Mouse (Mus musculus): Measurements from ENCODE around the gene Amn. TPM values are rescaled to one million over a fixed set of nuclear protein-coding genes. Genes with fewer than 3 reads are reported as not detected.

Amn gene
- polyA plus RNA-seq, 1 experiment from 2014 or later, result 2.9 TPM

- Histone ChIP-seq H3K4me2 (no peak overlapping the region), H3K36me3 (peaks cover 97% of the 10 kb centered on the region), H3K27ac (replicated peaks) (no peak overlapping the region), H3K27me3 (replicated peaks) (no peaks in the 10 kb centered on the region), H3K9ac (no peak overlapping the region), H3K4me1 (no peaks in the 10 kb centered on the region), H3K4me3 (no peak overlapping the region), H3K9me3 (no peaks in the 10 kb centered on the region)
- 89% methylated on average over 27 of the region's 27 CpGs for WGBS
- no peak for ATAC-seq (ENCODE audit: extremely low read depth, insufficient number of reproducible peaks, low FRiP score, low TSS enrichment)
Observed at GRCm38 (mm10) chr12:111301322-111302017, 30.6 kb downstream of the Amn start.

DNA sequence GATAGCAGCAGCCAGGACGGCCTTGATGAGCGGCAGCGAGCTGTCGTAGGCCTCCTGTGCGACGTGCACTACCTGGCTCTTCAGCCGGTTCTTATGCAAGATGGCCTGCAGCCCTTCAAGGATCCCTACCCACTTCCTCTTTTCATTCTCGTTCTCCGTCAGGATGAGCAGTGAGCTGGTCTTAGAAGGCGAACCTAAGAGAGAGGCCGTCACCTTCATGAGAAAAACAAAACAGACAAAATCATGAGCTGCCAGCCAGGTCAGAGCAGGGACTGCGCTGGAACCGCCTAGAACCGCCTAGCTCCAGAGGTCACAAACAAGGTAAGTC lies 31.1 kb downstream of the Amn start:
- no peak overlapping the region for H3K9ac ChIP-seq
- peaks cover 97% of the 10 kb centered on the region for H3K36me3 ChIP-seq
- H3K9me3 ChIP-seq, result no peaks in the 10 kb centered on the region
- no peak overlapping the region for H3K4me3 ChIP-seq
- 92% methylated on average over 14 of the region's 14 CpGs for WGBS
- H3K4me2 ChIP-seq, result no peak overlapping the region
- no peaks in the 10 kb centered on the region for H3K27me3 ChIP-seq (replicated peaks)
- no peaks in the 10 kb centered on the region for H3K4me1 ChIP-seq
- no peak for ATAC-seq (ENCODE audit: extremely low read depth, insufficient number of reproducible peaks, low FRiP score, low TSS enrichment)
- no peak overlapping the region for H3K27ac ChIP-seq (replicated peaks)

- Histone ChIP-seq H3K36me3 (peaks cover 96% of the 10 kb centered on the region), H3K4me1 (no peaks in the 10 kb centered on the region), H3K9ac (no peak overlapping the region), H3K27ac (replicated peaks) (no peak overlapping the region), H3K4me3 (no peak overlapping the region), H3K4me2 (no peak overlapping the region), H3K9me3 (no peaks in the 10 kb centered on the region), H3K27me3 (replicated peaks) (no peaks in the 10 kb centered on the region)
- no peak for ATAC-seq (ENCODE audit: extremely low read depth, insufficient number of reproducible peaks, low FRiP score, low TSS enrichment)
- 85% methylated on average over 8 of the region's 8 CpGs for WGBS
Observed at GRCm38 (mm10) chr12:111303702-111304337, 32.9 kb downstream of the Amn start.

GRCm38 (mm10) chr12:111306821-111307220 lies 35.9 kb downstream of the Amn start:
- no peaks in the 10 kb centered on the region for H3K9me3 ChIP-seq
- H3K27me3 ChIP-seq (replicated peaks), result no peaks in the 10 kb centered on the region
- no peak overlapping the region for H3K4me2 ChIP-seq
- WGBS, result 77% methylated on average over 8 of the region's 8 CpGs
- no peak overlapping the region for H3K9ac ChIP-seq
- ATAC-seq (ENCODE audit: extremely low read depth, insufficient number of reproducible peaks, low FRiP score, low TSS enrichment), result no peak
- H3K4me1 ChIP-seq, result no peaks in the 10 kb centered on the region
- H3K36me3 ChIP-seq, result peaks cover 98% of the 10 kb centered on the region
- no peak overlapping the region for H3K4me3 ChIP-seq
- H3K27ac ChIP-seq (replicated peaks), result no peak overlapping the region

DNA sequence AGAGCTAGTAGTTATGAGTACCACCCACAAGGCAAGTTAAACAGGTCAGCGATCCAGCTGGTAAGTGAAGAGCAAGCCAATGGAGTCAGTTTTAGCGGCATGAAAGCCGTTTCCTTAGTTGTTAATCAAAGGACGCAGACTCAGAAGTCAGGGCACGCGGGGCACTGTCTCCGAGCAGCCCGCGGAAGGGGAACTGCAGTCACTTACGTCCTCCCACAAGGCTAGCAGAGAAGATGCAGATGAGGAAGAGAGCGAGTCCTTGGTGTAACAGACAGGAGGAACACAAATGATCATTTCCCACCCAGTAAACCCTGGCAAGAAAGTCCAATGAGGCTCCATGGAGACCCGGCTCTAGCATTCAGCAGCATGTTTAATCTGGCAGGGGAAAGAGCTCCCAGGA lies 38.4 kb downstream of the Amn start:
- Histone ChIP-seq H3K4me1 (no peaks in the 10 kb centered on the region), H3K36me3 (peaks cover 98% of the 10 kb centered on the region), H3K9me3 (no peaks in the 10 kb centered on the region), H3K27ac (replicated peaks) (no peak overlapping the region), H3K4me2 (no peak overlapping the region), H3K4me3 (no peak overlapping the region), H3K27me3 (replicated peaks) (no peaks in the 10 kb centered on the region), H3K9ac (no peak overlapping the region)
- ATAC-seq (ENCODE audit: extremely low read depth, insufficient number of reproducible peaks, low FRiP score, low TSS enrichment), result no peak
- 85% methylated on average over 12 of the region's 12 CpGs for whole genome bisulfite sequencing

- Histone ChIP-seq H3K27me3 (replicated peaks) (no peaks in the 10 kb centered on the region), H3K9ac (no peak overlapping the region), H3K36me3 (peaks cover 98% of the 10 kb centered on the region), H3K9me3 (no peaks in the 10 kb centered on the region), H3K4me1 (no peaks in the 10 kb centered on the region), H3K4me3 (no peak overlapping the region), H3K4me2 (no peak overlapping the region), H3K27ac (replicated peaks) (no peak overlapping the region)
- WGBS, result 83% methylated on average over 14 of the region's 14 CpGs
- no peak for ATAC-seq (ENCODE audit: extremely low read depth, insufficient number of reproducible peaks, low FRiP score, low TSS enrichment)
Observed at GRCm38 (mm10) chr12:111309931-111310330, 39.0 kb downstream of the Amn start.

GRCm38 (mm10) chr12:111311775-111312174 lies 40.9 kb downstream of the Amn start:
- Histone ChIP-seq H3K9me3 (no peaks in the 10 kb centered on the region), H3K27ac (replicated peaks) (no peak overlapping the region), H3K4me1 (no peaks in the 10 kb centered on the region), H3K4me3 (no peak overlapping the region), H3K27me3 (replicated peaks) (no peaks in the 10 kb centered on the region), H3K36me3 (peaks cover 98% of the 10 kb centered on the region), H3K4me2 (no peak overlapping the region), H3K9ac (no peak overlapping the region)
- WGBS, result 85% methylated on average over 10 of the region's 10 CpGs
- ATAC-seq (ENCODE audit: extremely low read depth, insufficient number of reproducible peaks, low FRiP score, low TSS enrichment), result no peak

DNA sequence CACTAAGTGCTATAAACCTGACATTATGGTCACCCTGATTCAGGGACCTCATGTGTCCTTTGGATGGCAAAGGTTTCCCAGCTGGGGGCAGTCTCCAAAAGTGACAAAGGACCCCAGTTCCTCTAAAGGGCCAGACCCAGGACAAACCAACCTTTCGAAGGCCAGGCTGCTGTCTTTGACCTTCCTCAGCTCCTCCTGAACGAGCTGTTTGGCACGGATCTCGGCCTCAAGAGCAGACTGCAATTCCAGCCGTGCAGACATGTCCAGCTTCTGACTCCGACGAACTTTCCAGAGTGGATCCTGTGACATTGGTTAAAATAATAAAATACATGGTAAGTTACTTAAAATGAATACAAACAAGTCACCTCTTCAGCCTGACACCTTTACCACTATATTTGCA lies 43.4 kb downstream of the Amn start:
- Histone ChIP-seq H3K9ac (no peak overlapping the region), H3K4me2 (no peak overlapping the region), H3K4me1 (no peaks in the 10 kb centered on the region), H3K36me3 (peaks cover 100% of the 10 kb centered on the region), H3K4me3 (no peak overlapping the region), H3K27ac (replicated peaks) (no peak overlapping the region), H3K9me3 (no peaks in the 10 kb centered on the region), H3K27me3 (replicated peaks) (no peaks in the 10 kb centered on the region)
- WGBS, result 91% methylated on average over 7 of the region's 7 CpGs
- ATAC-seq (ENCODE audit: extremely low read depth, insufficient number of reproducible peaks, low FRiP score, low TSS enrichment), result no peak

DNA sequence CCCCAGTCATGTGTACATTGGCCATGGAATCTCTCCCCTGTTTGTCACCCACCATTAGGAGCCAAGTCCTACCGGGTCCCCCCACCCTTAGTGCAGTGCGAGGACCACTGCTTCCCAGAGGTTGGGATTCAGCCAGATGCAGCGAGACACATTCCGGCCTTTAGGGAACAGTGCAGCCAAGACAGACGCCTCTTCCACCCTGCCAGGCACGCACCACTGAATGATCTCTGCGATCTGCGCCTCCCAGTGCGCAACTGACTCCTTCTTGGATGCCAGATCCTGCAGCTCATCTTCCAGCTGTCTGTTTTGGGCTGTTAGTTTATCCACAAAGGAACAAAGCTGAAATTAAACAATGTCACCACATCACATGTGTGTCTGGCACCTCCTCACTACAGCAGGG lies 46.8 kb downstream of the Amn start:
- Histone ChIP-seq H3K9ac (no peak overlapping the region), H3K36me3 (peaks cover 100% of the 10 kb centered on the region), H3K4me1 (peaks cover 7% of the 10 kb centered on the region; the same call in 1 of the 2 replicates), H3K27ac (replicated peaks) (no peak overlapping the region), H3K4me3 (no peak overlapping the region), H3K4me2 (no peak overlapping the region), H3K9me3 (no peaks in the 10 kb centered on the region), H3K27me3 (replicated peaks) (no peaks in the 10 kb centered on the region)
- WGBS, result 92% methylated on average over 9 of the region's 9 CpGs
- no peak for ATAC-seq (ENCODE audit: extremely low read depth, insufficient number of reproducible peaks, low FRiP score, low TSS enrichment)

DNA sequence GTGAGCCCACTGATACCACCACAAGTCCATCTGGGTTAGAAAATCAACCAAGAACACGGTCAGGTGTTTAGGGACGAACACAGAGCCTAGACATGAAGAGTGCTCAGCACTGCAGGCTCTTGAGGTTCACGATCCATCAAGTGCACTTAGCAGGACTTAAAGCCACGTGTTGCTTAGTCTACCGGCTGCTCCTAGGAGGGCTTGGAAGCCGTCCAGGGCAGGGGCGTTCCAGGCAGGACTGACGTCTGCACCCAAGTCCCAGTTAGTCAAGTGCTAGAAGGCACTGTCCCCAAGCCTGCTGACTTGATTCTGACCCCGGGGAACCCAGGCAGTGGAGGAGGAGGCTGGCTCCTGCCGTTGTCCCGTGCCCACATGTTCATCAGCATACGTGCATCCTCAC lies 49.7 kb downstream of the Amn start:
- Histone ChIP-seq H3K27ac (replicated peaks) (no peak overlapping the region), H3K4me1 (peaks cover 7% of the 10 kb centered on the region; the same call in 1 of the 2 replicates), H3K4me2 (no peak overlapping the region), H3K27me3 (replicated peaks) (no peaks in the 10 kb centered on the region), H3K36me3 (peaks cover 100% of the 10 kb centered on the region), H3K9ac (no peak overlapping the region), H3K9me3 (no peaks in the 10 kb centered on the region), H3K4me3 (no peak overlapping the region)
- 57% methylated on average over 12 of the region's 12 CpGs for whole genome bisulfite sequencing
- ATAC-seq (ENCODE audit: extremely low read depth, insufficient number of reproducible peaks, low FRiP score, low TSS enrichment), result no peak

- no peak overlapping the region for H3K27ac ChIP-seq (replicated peaks)
- no peak for ATAC-seq (ENCODE audit: extremely low read depth, insufficient number of reproducible peaks, low FRiP score, low TSS enrichment)
- H3K27me3 ChIP-seq (replicated peaks), result no peaks in the 10 kb centered on the region
- no peak overlapping the region for H3K4me3 ChIP-seq
- H3K4me1 ChIP-seq, result peaks cover 7% of the 10 kb centered on the region; the same call in 1 of the 2 replicates
- no peak overlapping the region for H3K9ac ChIP-seq
- H3K9me3 ChIP-seq, result no peaks in the 10 kb centered on the region
- H3K4me2 ChIP-seq, result no peak overlapping the region
- WGBS, result 89% methylated on average over 13 of the region's 13 CpGs
- peaks cover 100% of the 10 kb centered on the region for H3K36me3 ChIP-seq
Observed at GRCm38 (mm10) chr12:111321832-111322231, 50.9 kb downstream of the Amn start.

DNA sequence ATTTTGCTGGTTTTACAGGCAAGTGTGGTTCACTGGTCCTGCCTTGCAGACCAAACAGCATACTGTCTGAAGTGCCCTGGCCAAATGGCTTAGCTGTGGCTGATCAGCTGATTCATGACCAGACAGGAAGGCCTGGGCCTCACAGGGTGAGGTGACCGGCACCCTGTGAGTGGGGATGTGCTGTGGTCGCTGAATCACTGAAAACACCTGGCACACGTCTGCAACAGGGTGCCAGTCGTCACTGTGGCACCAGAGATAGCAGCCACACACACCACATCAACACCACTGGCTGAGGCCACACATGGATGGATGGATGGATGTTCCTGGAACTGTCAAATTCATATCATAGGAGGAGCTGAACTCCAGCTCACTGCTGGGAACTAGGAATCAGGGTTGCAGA lies 52.5 kb downstream of the Amn start:
- peaks cover 7% of the 10 kb centered on the region; the same call in 1 of the 2 replicates for H3K4me1 ChIP-seq
- 60% methylated on average over 4 of the region's 4 CpGs for WGBS
- H3K36me3 ChIP-seq, result peaks cover 100% of the 10 kb centered on the region
- H3K27ac ChIP-seq (replicated peaks), result no peak overlapping the region
- no peak for ATAC-seq (ENCODE audit: extremely low read depth, insufficient number of reproducible peaks, low FRiP score, low TSS enrichment)
- H3K9me3 ChIP-seq, result no peaks in the 10 kb centered on the region
- H3K4me3 ChIP-seq, result no peak overlapping the region
- H3K27me3 ChIP-seq (replicated peaks), result no peaks in the 10 kb centered on the region
- no peak overlapping the region for H3K9ac ChIP-seq
- H3K4me2 ChIP-seq, result no peak overlapping the region
